ENCODE assay signal across 9 mouse cellular contexts in genomic region chr7:44501563-44502115, GRCm38 (mm10). TPM values are rescaled to one million over a fixed set of nuclear protein-coding genes. Genes with fewer than 3 reads are reported as not detected.
A peak's percentile ranks its signal among the peaks of the same experiment; 100 is the strongest.
DNase-seq lines count a peak whose midpoint lies in the region; ATAC-seq and TF ChIP-seq lines count a peak whose summit lies in the region.
"Had no signal": no experiment of that assay in that cellular context is flagged by ENCODE, and none has a peak within 500 bp of the region (broad histone marks: within the 10 kb centered on the region; RNA-seq: fewer than 3 reads in every experiment).

No protein-coding gene starts in this region.

- peak; percentile 75 for DNase-seq in neural tube, embryonic 10.5 days (ENCODE audit: extremely low spot score, low spot score)
- DNase-seq in adrenal gland, postnatal 10 days: peak; percentile 80
- peak; percentile 43 for DNase-seq in embryonic facial prominence, embryonic 14.5 days (ENCODE audit: low spot score)
- DNase-seq in liver, adult 2 months (ENCODE audit: extremely low read depth, low read depth, low spot score): peak; percentile 34
- DNase-seq in naive thymus-derived CD4-positive, alpha-beta T cell, adult 2 months (ENCODE audit: low read depth): peak; percentile 89
- peak; percentile 79 for DNase-seq in thymus, postnatal 0 days (ENCODE audit: low spot score)

- H3K4me2 ChIP-seq in neural tube, embryonic 15.5 days: no peak overlapping the region
- no peak overlapping the region for H3K4me2 ChIP-seq in embryonic facial prominence, embryonic 14.5 days (ENCODE audit: low read depth, low read length)
- no peak overlapping the region for H3K4me2 ChIP-seq in hindbrain, embryonic 16.5 days (ENCODE audit: low read length)

- no peak overlapping the region for H3K27ac ChIP-seq in neural tube, embryonic 15.5 days (replicated peaks)
- no peak overlapping the region for H3K27ac ChIP-seq in embryonic facial prominence, embryonic 14.5 days (replicated peaks; ENCODE audit: low read depth, low read length)
- no peak overlapping the region for H3K27ac ChIP-seq in hindbrain, embryonic 16.5 days (ENCODE audit: low read depth, low read length)
- H3K27ac ChIP-seq in liver, adult 2 months (replicated peaks; ENCODE audit: insufficient read depth, low read depth, low read length): no peak overlapping the region

- no peak overlapping the region for H3K9ac ChIP-seq in neural tube, embryonic 15.5 days (replicated peaks)
- no peak overlapping the region for H3K9ac ChIP-seq in embryonic facial prominence, embryonic 14.5 days (ENCODE audit: low read depth, low read length)
- H3K9ac ChIP-seq in hindbrain, embryonic 16.5 days (ENCODE audit: low read depth, low read length): no peak overlapping the region
- H3K9ac ChIP-seq in liver, adult 2 months (ENCODE audit: low read depth, low read length): no peak overlapping the region

- H3K79me2 ChIP-seq in liver, adult 2 months (ENCODE audit: control insufficient read depth, insufficient read depth, low read length): no peaks in the 10 kb centered on the region

- H3K36me3 ChIP-seq in neural tube, embryonic 15.5 days: no peaks in the 10 kb centered on the region
- no peaks in the 10 kb centered on the region for H3K36me3 ChIP-seq in embryonic facial prominence, embryonic 14.5 days (ENCODE audit: control insufficient read depth, insufficient read depth, low read length)
- H3K36me3 ChIP-seq in hindbrain, embryonic 16.5 days (ENCODE audit: control insufficient read depth, insufficient read depth, low read length): no peaks in the 10 kb centered on the region
- H3K36me3 ChIP-seq in liver, adult 2 months (ENCODE audit: control insufficient read depth, insufficient read depth, low read length): no peaks in the 10 kb centered on the region

- H3K9me3 ChIP-seq in neural tube, embryonic 15.5 days (replicated peaks): no peaks in the 10 kb centered on the region
- 0 out of 2 replicates have a peak, but pooled peaks cover 3% of the 10 kb centered on the region for H3K9me3 ChIP-seq in embryonic facial prominence, embryonic 14.5 days (ENCODE audit: control insufficient read depth, low read length)
- H3K9me3 ChIP-seq in hindbrain, embryonic 16.5 days (ENCODE audit: control insufficient read depth, low read length): no peaks in the 10 kb centered on the region

- peaks cover 10% of the 10 kb centered on the region for H3K4me1 ChIP-seq in neural tube, embryonic 15.5 days
- no peaks in the 10 kb centered on the region for H3K4me1 ChIP-seq in embryonic facial prominence, embryonic 14.5 days (ENCODE audit: control insufficient read depth, insufficient read depth, low read length)
- peaks cover 5% of the 10 kb centered on the region; the same call in 1 of the 2 replicates for H3K4me1 ChIP-seq in hindbrain, embryonic 16.5 days (ENCODE audit: control insufficient read depth, insufficient read depth, low read depth, low read length)
- peaks cover 16% of the 10 kb centered on the region for H3K4me1 ChIP-seq in liver, adult 2 months (ENCODE audit: control insufficient read depth, insufficient read depth, low read length)

- no peaks in the 10 kb centered on the region for H3K27me3 ChIP-seq in neural tube, embryonic 15.5 days (replicated peaks)
- H3K27me3 ChIP-seq in embryonic facial prominence, embryonic 14.5 days (replicated peaks; ENCODE audit: control insufficient read depth, insufficient read depth, low read length): no peaks in the 10 kb centered on the region
- no peaks in the 10 kb centered on the region for H3K27me3 ChIP-seq in hindbrain, embryonic 16.5 days (replicated peaks; ENCODE audit: control insufficient read depth, insufficient read depth, low read length)
- H3K27me3 ChIP-seq in liver, adult 2 months (ENCODE audit: control insufficient read depth, insufficient read depth, low read length): no peaks in the 10 kb centered on the region

- peak; percentile 80 for TF ChIP-seq CTCF in liver, adult 2 months (IDR thresholded peaks at IDR 0.05; ENCODE audit: low read depth, low read length)

- ATAC-seq in neural tube, embryonic 15.5 days (ENCODE audit: low FRiP score): no peak
- ATAC-seq in embryonic facial prominence, embryonic 14.5 days (ENCODE audit: low read depth): 0 out of 2 replicates have a peak, but pooled peaks have one; percentile 62
- peak; percentile 61; the same call in 1 of the 2 replicates for ATAC-seq in hindbrain, embryonic 16.5 days

- no peak overlapping the region for H3K4me3 ChIP-seq in neural tube, embryonic 15.5 days (replicated peaks)
- no peak overlapping the region for H3K4me3 ChIP-seq in embryonic facial prominence, embryonic 14.5 days (ENCODE audit: low read depth, low read length)
- H3K4me3 ChIP-seq in hindbrain, embryonic 16.5 days (ENCODE audit: low read length): no peak overlapping the region
- H3K4me3 ChIP-seq in liver, adult 2 months (ENCODE audit: insufficient read depth, low read depth, low read length): no peak overlapping the region

- WGBS in neural tube, embryonic 15.5 days: 40% methylated on average over 5 of the region's 5 CpGs
- 41% methylated on average over 5 of the region's 5 CpGs for WGBS in embryonic facial prominence, embryonic 14.5 days
- WGBS in hindbrain, embryonic 16.5 days: 33% methylated on average over 5 of the region's 5 CpGs
- WGBS in liver, adult 2 months: 36% methylated on average over 5 of the region's 5 CpGs

- TF ChIP-seq POLR2A in liver, adult 2 months (IDR thresholded peaks at IDR 0.05; ENCODE audit: extremely low read depth, insufficient read depth, low read length): no peak

RNA-seq across cellular contexts. Expression of gene Fam71e1, which starts 5.3 kb away (rescaled TPM):
- polyA plus RNA-seq in neural tube, embryonic 15.5 days (2015; fragmentation: Nextera tagmentation; extraction: Ambion mirVana): 22.6 and 23.2 TPM in 2 replicates
- total RNA-seq in adrenal gland, postnatal 10 days (2021): 10 to 100 TPM; 12.4 to 16.0 TPM
- 5.4 and 10.7 TPM in 2 replicates for polyA plus RNA-seq in embryonic facial prominence, embryonic 14.5 days (2014; fragmentation: Nextera tagmentation; extraction: Ambion mirVana)
- 20.4 and 23.7 TPM in 2 replicates for polyA plus RNA-seq in hindbrain, embryonic 16.5 days (2015; fragmentation: Nextera tagmentation; extraction: Ambion mirVana)
- total RNA-seq in liver, adult 2 months (2014; rRNA removed): 1.7 and 1.8 TPM in 2 replicates
- polyA plus RNA-seq in liver, adult 2 months (2012; rRNA removed): 4.1 and 4.7 TPM in 2 replicates
- 9.5 and 13.4 TPM in 2 replicates for polyA plus RNA-seq in thymus, postnatal 0 days (2015; fragmentation: Nextera tagmentation; extraction: Ambion mirVana)

RNA-seq across cellular contexts. Expression of gene Emc10, which starts 5.3 kb away (rescaled TPM):
- 144 and 157 TPM in 2 replicates for polyA plus RNA-seq in neural tube, embryonic 15.5 days (2015; fragmentation: Nextera tagmentation; extraction: Ambion mirVana)
- total RNA-seq in adrenal gland, postnatal 10 days (2021): 10 to 100 TPM; 88.8 to 91.1 TPM
- polyA plus RNA-seq in embryonic facial prominence, embryonic 14.5 days (2014; fragmentation: Nextera tagmentation; extraction: Ambion mirVana): 140 and 145 TPM in 2 replicates
- polyA plus RNA-seq in hindbrain, embryonic 16.5 days (2015; fragmentation: Nextera tagmentation; extraction: Ambion mirVana): 145 and 150 TPM in 2 replicates
- total RNA-seq in liver, adult 2 months (2014; rRNA removed): 29.7 and 40.5 TPM in 2 replicates
- 227 and 287 TPM in 2 replicates for polyA plus RNA-seq in liver, adult 2 months (2012; rRNA removed)
- 83.8 and 85.5 TPM in 2 replicates for polyA plus RNA-seq in thymus, postnatal 0 days (2015; fragmentation: Nextera tagmentation; extraction: Ambion mirVana)

RNA-seq across cellular contexts. Expression of gene Mybpc2, which starts 22.8 kb away (rescaled TPM):
- 0.14 and 0.36 TPM in 2 replicates for polyA plus RNA-seq in neural tube, embryonic 15.5 days (2015; fragmentation: Nextera tagmentation; extraction: Ambion mirVana)
- 10 to 100 TPM; 31.9 to 40.8 TPM for total RNA-seq in adrenal gland, postnatal 10 days (2021)
- polyA plus RNA-seq in embryonic facial prominence, embryonic 14.5 days (2014; fragmentation: Nextera tagmentation; extraction: Ambion mirVana): 0.38 and 0.57 TPM in 2 replicates
- 0.14 and 0.15 TPM in 2 replicates for polyA plus RNA-seq in hindbrain, embryonic 16.5 days (2015; fragmentation: Nextera tagmentation; extraction: Ambion mirVana)
- 0.55 TPM in 1 of 2 replicates, not detected in the other for total RNA-seq in liver, adult 2 months (2014; rRNA removed)
- not detected in 2 replicates for polyA plus RNA-seq in liver, adult 2 months (2012; rRNA removed)
- polyA plus RNA-seq in thymus, postnatal 0 days (2015; fragmentation: Nextera tagmentation; extraction: Ambion mirVana): 0.55 TPM in 2 replicates

RNA-seq across cellular contexts. Expression of gene Spib, which starts 30.2 kb away (rescaled TPM):
- polyA plus RNA-seq in neural tube, embryonic 15.5 days (2015; fragmentation: Nextera tagmentation; extraction: Ambion mirVana): 7.5 TPM in 1 of 2 replicates, not detected in the other
- 1 to 10 TPM; 6.5 to 7.3 TPM for total RNA-seq in adrenal gland, postnatal 10 days (2021)
- polyA plus RNA-seq in embryonic facial prominence, embryonic 14.5 days (2014; fragmentation: Nextera tagmentation; extraction: Ambion mirVana): 0.26 and 0.35 TPM in 2 replicates
- polyA plus RNA-seq in hindbrain, embryonic 16.5 days (2015; fragmentation: Nextera tagmentation; extraction: Ambion mirVana): not detected in 2 replicates
- 0.18 and 0.81 TPM in 2 replicates for total RNA-seq in liver, adult 2 months (2014; rRNA removed)
- polyA plus RNA-seq in liver, adult 2 months (2012; rRNA removed): 0.56 and 1.9 TPM in 2 replicates
- 16.3 and 17.7 TPM in 2 replicates for polyA plus RNA-seq in thymus, postnatal 0 days (2015; fragmentation: Nextera tagmentation; extraction: Ambion mirVana)
- total RNA-seq: gastrocnemius, postnatal 36 days had no signal

RNA-seq across cellular contexts. Expression of gene Josd2, which starts 33.9 kb away (rescaled TPM):
- polyA plus RNA-seq in neural tube, embryonic 15.5 days (2015; fragmentation: Nextera tagmentation; extraction: Ambion mirVana): 45.2 and 51.0 TPM in 2 replicates
- 10 to 100 TPM; 42.2 to 52.0 TPM for total RNA-seq in adrenal gland, postnatal 10 days (2021)
- polyA plus RNA-seq in embryonic facial prominence, embryonic 14.5 days (2014; fragmentation: Nextera tagmentation; extraction: Ambion mirVana): 91.2 and 92.8 TPM in 2 replicates
- 42.5 and 46.2 TPM in 2 replicates for polyA plus RNA-seq in hindbrain, embryonic 16.5 days (2015; fragmentation: Nextera tagmentation; extraction: Ambion mirVana)
- total RNA-seq in liver, adult 2 months (2014; rRNA removed): 25.5 and 27.1 TPM in 2 replicates
- polyA plus RNA-seq in liver, adult 2 months (2012; rRNA removed): 99.7 and 206 TPM in 2 replicates
- polyA plus RNA-seq in thymus, postnatal 0 days (2015; fragmentation: Nextera tagmentation; extraction: Ambion mirVana): 30.6 and 37.4 TPM in 2 replicates

Comparison
In these comparisons a context has a peak if more than half of its experiments do, and no peak if none do; other contexts are left out.
1. DNase-seq: peak in every context shown above with its lines; median percentile 89 in naive thymus-derived CD4-positive, alpha-beta T cell, adult 2 months; 80 in adrenal gland, postnatal 10 days; 79 in thymus, postnatal 0 days; 75 in neural tube, embryonic 10.5 days; 43 in embryonic facial prominence, embryonic 14.5 days; 34 in liver, adult 2 months.